Comparison of ENCODE assay signal across 8 mouse cellular contexts in the genomic region with DNA sequence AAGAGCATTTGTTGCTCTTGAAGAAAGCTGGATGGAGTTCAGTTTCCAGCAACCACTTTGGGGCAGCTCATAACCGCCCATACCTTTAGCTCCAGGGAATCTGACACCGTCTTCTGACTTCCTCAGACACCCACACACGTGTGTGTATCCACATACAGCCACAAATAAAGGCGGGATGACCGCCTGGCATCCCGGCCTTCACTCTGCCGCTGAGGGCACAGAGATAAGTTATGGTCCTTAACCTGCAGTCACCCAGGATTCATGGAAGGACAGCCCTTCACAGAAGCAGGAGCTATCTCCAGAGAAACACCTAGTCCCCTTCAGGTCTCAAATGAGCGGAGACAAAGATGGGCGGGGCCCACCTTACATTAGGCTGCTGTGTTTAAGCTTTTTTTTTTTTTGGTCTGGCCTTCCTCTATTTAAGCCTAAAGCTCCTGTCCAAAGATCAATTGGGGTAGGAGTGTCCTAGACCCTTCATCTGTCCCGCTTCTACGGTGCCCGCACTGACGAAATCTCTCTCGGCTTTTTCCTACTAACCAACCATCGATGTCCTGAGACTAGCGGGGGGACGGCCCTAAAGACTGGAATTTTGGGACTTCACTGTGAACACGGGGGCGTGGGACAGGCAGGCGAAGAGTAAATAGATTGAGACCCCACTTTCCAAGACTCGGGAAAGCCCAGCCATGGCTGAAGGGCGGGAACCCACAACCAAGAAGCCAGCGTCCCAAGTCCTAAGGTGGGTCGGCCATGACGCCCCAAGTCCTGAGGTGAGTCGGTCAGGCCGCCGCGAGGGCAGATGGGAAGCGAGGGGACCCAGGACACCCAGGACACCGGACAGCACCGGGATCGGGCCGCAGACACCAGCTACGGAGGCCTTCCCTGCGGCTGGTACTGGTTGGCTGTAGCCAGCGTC. TPM values are rescaled to one million over a fixed set of nuclear protein-coding genes. Genes with fewer than 3 reads are reported as not detected.
DNase-seq lines count a peak whose midpoint lies in the region; ATAC-seq lines count a peak whose summit lies in the region.

No protein-coding gene starts in this region.

- WGBS in midbrain, embryonic 12.5 days = 8% methylated on average over 37 of the region's 37 CpGs

- H3K4me3 ChIP-seq in midbrain, embryonic 12.5 days = peak overlapping the region; percentile 76

- peak; percentile 30 for ATAC-seq in inflammation-experienced regulatory T-cells, adult 6 months
- peak; percentile 85 for ATAC-seq in midbrain, embryonic 12.5 days (ENCODE audit: low FRiP score, low read depth)

- H3K27ac ChIP-seq in midbrain, embryonic 12.5 days (replicated peaks) = peak overlapping the region; percentile 78

- peak overlapping the region; percentile 76 for H3K4me2 ChIP-seq in midbrain, embryonic 12.5 days (replicated peaks)

- H3K9ac ChIP-seq in midbrain, embryonic 12.5 days (replicated peaks) = peak overlapping the region; percentile 70

- H3K27me3 ChIP-seq in midbrain, embryonic 12.5 days = no peaks in the 10 kb centered on the region

- H3K36me3 ChIP-seq in midbrain, embryonic 12.5 days = peaks cover 6% of the 10 kb centered on the region; the same call in 1 of the 2 replicates

- H3K9me3 ChIP-seq in midbrain, embryonic 12.5 days = no peaks in the 10 kb centered on the region

- peak; percentile 64 for DNase-seq in adrenal gland, postnatal 14 days
- DNase-seq in adrenal gland, adult 18-20 months (ENCODE audit: low spot score in 2 of 2) = no peak
- peak; percentile 8 for DNase-seq in thymus, postnatal 14 days
- DNase-seq in thymus, postnatal 4 days = no peak
- DNase-seq in right cerebral cortex, postnatal 10 days (ENCODE audit: low spot score in 2 of 2) = no peak
- DNase-seq in cerebellum, postnatal 36 days = no peak

- H3K4me1 ChIP-seq in midbrain, embryonic 12.5 days = peaks cover 9% of the 10 kb centered on the region

RNA-seq across cellular contexts. Expression of gene Zfp867, which starts 0.6 kb away (rescaled TPM):
- 4.2 and 4.7 TPM in 2 replicates for total RNA-seq in adrenal gland, postnatal 14 days (2021)
- 1 to 10 TPM; 3.7 TPM for total RNA-seq in adrenal gland, adult 18-20 months (2021)
- 1 to 10 TPM; 4.1 to 4.7 (median 4.2) TPM for polyA plus RNA-seq in inflammation-experienced regulatory T-cells, adult 6 months (2017; shearing (Covaris generic))
- 11.3 and 12.0 TPM in 2 replicates for polyA plus RNA-seq in midbrain, embryonic 12.5 days (2016; fragmentation: Nextera tagmentation; extraction: Ambion mirVana)

RNA-seq across cellular contexts. Expression of gene Snap47, which starts 20.7 kb away (rescaled TPM):
- 59.3 and 60.9 TPM in 2 replicates for total RNA-seq in adrenal gland, postnatal 14 days (2021)
- total RNA-seq in adrenal gland, adult 18-20 months (2021) = 10 to 100 TPM; 72.5 to 92.1 TPM
- polyA plus RNA-seq in inflammation-experienced regulatory T-cells, adult 6 months (2017; shearing (Covaris generic)) = 10 to 100 TPM; 42.0 to 62.2 (median 50.1) TPM
- 180 and 189 TPM in 2 replicates for polyA plus RNA-seq in midbrain, embryonic 12.5 days (2016; fragmentation: Nextera tagmentation; extraction: Ambion mirVana)

RNA-seq across cellular contexts. Expression of gene Jmjd4, which starts 21.8 kb away (rescaled TPM):
- 7.9 and 9.5 TPM in 2 replicates for total RNA-seq in adrenal gland, postnatal 14 days (2021)
- 10 to 100 TPM in 1 of 2 experiments, 1 to 10 TPM in 1; 9.7 to 10.7 TPM for total RNA-seq in adrenal gland, adult 18-20 months (2021)
- 1 to 10 TPM; 3.6 to 5.8 (median 5.2) TPM for polyA plus RNA-seq in inflammation-experienced regulatory T-cells, adult 6 months (2017; shearing (Covaris generic))
- 13.5 and 13.6 TPM in 2 replicates for polyA plus RNA-seq in midbrain, embryonic 12.5 days (2016; fragmentation: Nextera tagmentation; extraction: Ambion mirVana)

RNA-seq across cellular contexts. Expression of gene Zkscan17, which starts 54.9 kb away (rescaled TPM):
- total RNA-seq in adrenal gland, postnatal 14 days (2021) = 19.9 and 22.8 TPM in 2 replicates
- total RNA-seq in adrenal gland, adult 18-20 months (2021) = 10 to 100 TPM; 13.7 to 15.5 TPM
- 10 to 100 TPM in 1 of 3 experiments, 1 to 10 TPM in 2; 9.3 to 10.0 (median 9.7) TPM for polyA plus RNA-seq in inflammation-experienced regulatory T-cells, adult 6 months (2017; shearing (Covaris generic))
- polyA plus RNA-seq in midbrain, embryonic 12.5 days (2016; fragmentation: Nextera tagmentation; extraction: Ambion mirVana) = 28.5 and 29.1 TPM in 2 replicates

Comparison
In these comparisons a context has a peak if more than half of its experiments do, and no peak if none do; other contexts are left out.
1. DNase-seq: peak in adrenal gland, postnatal 14 days (single experiment) and thymus, postnatal 14 days (single experiment); none in adrenal gland, adult 18-20 months (0 of 2), thymus, postnatal 4 days (single experiment), right cerebral cortex, postnatal 10 days (0 of 2) and cerebellum, postnatal 36 days (0 of 2).